Mouse (Mus musculus): Measurements from ENCODE around the gene Hmcn1.

GRCm38 (mm10) chr1:150783070-150783842 lies 210.0 kb downstream of the Hmcn1 start:
- TF ChIP-seq MYOG (IDR thresholded peaks at IDR 0.05; ENCODE audit: control insufficient read depth in 1 of 3, insufficient read depth in 1 of 3, insufficient read length in 2 of 3, low read depth in 2 of 3) (no peak), TCF12 (IDR thresholded peaks at IDR 0.05; ENCODE audit: insufficient read depth, poor library complexity, severe bottlenecking) (no peak)

Measured in myocyte (in vitro differentiated cells).